Mouse (Mus musculus): ENCODE measurements at regions not wholly inside any gene's neighbourhood (a gene's known extent, or its start where the extent isn't known, plus 50 kb on each side); places are given as distances from the start of the nearest gene placed in this dataset.

DNA sequence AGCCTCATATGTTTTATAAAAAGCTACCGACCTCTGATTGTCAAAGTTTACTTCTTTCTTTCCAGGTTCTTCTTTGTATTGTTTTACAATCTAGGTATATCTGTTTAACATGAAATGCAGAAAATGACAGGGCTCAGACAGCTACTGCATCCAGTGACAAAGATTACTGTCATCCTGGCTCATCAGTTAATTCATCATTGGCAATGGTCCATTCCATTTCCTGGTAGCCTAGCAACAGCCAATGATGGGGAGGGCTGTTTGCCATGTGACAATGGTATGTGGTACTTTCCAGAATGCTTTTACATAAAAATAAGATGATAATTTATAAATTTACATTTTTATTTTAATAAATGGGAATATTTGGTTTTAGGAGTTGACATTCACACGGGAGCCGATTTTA is 630.9 kb downstream of the Bcl11a start:
- no peak for DNase-seq

DNA sequence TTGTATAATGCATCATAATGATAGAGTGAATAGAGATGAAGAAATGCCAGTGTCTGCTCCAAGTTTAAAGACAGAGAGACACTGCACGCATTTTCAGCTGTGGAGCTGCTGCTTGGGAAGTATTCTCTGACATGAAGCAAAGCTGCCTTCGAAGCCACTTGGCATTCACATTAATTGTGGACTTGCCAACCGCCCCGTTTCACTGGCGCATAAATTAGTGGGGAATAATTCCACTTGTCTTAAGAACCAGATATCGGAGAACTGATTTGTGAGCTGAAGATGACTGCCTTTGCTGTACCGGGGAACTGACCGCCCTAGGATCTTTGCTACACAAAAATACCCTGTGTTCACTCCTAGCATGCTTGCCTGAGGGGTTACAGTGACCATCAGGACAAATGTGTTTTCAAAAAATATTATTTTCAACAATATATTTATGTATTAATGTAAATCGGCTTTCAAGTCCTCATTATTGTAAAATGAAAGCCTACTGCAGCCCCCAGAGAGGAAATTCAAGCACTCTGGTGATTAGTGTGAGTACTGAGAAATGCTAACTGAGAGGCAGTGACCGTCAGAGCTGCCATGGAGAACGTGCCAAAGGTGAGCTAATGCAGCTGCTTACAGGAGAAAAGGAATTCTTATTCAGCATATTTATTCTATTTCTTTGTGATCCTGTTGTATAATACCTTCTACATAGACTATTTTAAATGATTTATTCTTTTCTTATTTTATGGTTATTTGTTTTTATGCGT is 638.9 kb downstream of the Bcl11a start:
- no peak for DNase-seq

DNA sequence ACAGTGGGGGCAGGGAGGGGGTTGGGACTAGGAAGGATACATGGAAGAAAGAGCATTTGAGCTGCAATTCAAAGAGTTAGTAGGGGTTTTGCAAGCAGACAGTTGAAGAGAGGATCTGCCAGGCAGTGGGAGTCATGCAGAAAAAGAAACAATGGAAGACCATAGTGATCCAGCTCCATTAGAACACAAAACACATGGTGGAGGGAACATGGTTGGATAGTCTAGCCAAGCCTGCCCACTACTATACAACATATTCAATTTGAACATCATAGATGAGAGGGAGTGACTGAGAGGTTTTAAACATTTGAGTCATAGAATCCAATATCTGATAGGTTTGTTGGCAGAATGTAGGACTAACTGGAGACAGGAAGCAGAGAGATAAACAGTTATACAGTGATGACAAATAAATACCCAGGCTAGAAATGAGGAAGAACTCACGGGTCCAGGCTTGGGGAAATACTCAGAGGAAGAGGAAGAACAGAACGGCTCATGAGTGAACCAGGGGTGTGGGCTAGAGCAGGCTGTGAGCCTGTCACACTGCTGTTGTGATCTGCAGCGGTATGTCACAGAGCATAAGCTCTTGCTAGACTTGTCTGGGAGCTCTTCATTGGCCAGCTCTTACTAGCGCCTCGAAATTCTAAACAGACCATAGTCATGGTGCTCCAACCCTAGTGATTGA is 646.5 kb downstream of the Bcl11a start:
- DNase-seq = peak in 1 of 2 experiments; percentile 6

DNA sequence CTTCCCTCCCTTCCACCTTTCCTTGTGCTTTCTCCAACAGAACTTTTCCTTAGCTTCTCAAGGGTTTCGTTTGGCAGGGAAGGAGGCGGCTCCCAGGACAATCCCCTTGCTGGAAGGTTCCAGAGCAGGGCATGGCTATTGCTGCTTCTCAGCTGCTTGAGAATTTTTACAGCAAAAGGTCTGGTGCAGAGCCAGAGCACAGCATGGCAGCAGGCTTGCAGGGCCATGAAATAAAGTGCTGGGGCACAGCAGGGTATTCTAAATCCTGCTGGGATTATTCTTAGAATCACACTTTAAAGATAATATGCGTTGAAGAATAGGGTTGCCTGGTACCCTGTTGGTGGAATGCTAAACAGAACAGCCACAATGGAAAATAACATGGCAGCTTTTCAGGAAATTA is 648.5 kb downstream of the Bcl11a start:
- DNase-seq = no peak

DNA sequence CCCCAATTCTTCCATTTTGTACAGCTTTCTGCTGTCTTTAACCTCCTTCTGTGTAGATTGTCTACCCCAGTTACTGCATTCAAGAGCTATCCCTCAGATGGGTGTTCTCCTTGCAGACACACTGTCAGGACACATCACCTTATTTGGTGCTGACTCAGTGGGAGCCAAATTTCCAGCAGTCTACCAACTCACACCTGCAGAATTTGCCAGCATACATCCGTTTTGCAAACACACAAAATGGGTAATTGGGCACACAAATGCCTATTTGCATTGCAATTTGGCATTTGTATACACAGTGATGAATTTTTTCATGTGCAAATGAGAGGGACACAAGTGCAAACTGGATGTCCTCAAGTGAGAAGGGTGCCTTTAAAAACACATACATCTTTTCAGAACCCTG is 649.5 kb downstream of the Bcl11a start:
- DNase-seq = no peak

DNA sequence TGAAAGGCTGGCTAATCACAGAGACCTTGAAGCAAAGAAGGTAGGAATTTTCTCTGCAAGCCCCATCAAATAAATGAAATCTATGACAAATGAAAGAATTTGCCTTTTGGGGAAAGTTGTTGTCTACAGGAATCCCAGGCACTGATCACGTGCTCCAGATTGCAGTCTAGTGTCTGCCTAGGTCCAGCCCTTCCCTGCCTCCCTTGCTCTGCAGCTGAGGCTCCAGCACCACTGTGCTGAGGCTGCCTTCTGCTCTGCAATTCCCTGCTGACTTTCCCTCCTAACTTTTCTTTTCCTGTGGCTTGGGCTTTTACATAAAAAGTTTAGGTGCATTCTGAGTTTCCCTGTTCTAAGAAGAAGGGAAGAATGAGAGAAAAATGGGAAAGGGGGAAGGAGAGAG is 653.6 kb downstream of the Bcl11a start:
- no peak for DNase-seq

DNA sequence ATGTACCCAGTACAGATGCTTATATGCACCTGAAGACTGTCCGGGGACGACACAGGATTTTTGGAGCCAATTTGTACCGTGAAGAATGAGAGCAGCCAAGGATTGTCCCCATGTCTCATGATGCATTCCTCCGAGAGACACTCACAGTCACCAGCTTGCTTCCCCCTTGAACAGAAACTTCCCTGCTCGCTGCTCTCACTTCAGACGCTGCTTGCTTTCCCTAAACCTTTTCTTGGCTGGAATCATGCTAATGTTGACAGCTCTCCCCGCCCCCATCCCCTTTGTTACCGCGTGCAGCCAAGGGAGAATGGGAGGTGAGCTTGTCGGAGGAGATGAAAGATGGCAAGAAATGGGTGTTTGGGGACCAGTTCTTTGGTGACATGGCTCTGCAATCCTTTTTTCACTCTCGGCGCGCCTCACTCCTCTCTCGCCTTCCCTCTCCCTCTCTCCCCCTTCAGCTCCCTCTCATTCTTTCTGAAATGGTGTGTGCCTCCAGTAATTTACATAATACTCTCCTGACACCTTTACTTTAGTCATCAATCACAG is 661.9 kb downstream of the Bcl11a start:
- no peak for DNase-seq

DNA sequence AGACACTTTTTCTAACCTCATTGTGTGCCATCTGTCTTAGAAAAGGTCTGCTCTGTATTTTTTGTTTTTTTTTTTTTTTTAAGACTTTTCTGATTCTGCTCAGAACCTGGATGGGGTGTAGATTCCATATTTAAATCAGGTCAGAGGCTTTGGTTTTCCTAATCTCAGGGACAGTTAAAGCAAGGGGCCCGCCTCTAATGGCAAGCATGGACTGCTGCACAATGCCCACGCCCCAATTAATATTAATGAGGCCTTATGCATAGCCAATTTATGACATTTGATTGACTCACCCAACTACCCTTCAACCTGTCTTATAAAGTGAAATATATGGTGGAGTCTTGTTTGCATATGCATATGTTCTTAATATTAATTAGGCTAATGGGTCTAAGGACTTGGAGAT is 662.6 kb downstream of the Bcl11a start:
- no peak for DNase-seq

DNA sequence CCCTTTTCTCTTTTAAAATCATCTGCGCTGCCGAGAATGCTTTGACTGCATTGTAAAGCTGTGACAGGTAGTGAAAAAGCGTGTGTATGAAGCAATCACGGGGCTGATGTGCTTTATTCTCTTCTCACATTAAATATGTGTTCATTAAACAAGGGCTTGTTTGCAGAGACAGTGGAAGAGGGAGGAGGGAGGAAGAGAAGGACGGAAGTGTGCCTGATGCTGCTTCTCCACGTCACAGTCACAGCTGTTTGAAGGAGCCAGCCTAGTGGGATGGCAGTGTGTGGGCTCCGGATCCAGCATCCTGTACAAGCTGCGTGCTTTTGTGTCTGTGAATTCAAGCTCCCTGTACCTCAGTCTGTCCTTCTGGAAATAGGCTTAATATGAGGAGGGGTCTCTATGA is 664.7 kb downstream of the Bcl11a start:
- DNase-seq = no peak

DNA sequence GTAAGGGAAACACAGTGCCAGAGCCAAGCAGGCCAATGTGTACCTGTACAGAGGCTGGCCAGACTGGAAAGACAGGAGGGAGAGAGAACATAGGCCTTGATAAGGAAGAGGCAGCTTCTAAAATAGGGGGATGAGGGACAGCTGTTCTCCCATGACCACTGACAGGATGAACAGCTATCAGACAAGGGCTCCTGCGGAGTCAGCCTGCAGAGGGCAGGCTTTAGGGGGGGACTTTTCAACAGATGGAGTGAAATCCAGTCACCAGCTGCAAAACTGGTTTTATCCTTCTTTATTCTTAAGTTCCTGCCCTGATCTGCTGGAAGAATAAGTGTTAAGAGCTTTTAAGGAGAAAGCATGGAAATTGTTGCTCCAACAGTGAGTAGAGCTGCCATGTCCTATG is 665.6 kb downstream of the Bcl11a start:
- no peak for DNase-seq

DNA sequence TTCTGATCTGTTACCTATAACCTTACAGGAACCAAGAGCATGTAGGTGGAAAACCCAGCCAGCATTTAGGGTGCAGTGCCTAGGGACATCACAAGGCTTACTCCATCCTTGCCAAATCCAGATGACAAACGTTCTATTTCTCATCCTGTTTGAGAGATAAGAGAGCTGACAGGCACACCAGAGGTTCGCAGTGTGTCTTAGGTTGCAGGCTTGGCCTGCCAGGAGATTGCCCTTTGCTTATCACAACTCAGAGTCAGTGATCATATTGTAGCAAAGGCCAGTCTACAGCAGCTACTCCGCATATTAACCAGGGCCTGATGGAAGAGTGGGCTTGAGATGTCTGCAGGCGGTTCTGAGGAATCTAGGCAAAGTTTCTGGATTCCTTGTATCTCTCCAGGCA is 668.0 kb downstream of the Bcl11a start:
- DNase-seq = no peak

DNA sequence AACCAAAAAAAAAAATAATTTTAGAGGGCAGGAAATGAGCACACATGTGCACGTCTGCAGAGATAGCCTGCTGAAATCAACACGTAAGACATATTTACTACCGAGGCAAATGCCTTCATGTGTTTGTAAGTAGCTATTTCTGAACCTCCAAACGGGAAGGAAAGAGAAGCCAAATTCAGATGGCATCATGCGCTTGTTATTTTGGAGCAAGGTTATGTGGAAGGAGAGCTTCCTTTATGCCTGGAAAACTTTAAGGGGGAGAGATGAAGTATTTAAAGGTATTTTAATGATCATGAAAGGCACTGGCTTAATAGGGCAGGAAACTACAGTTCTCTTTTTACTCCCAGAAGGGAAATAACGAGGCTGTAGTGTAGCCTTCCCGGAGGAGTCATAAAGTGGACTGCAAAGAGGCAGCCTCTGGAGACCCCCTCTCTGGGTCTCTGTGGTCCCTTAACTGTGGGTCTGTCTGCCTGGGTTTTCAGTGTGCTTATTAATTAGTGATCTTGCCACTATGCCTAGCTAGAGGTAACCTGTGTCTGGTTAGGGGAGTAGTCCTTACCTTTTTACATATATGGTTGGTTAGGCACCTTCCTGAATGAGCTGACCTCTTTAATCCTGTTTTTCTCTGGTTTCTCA is 672.4 kb downstream of the Bcl11a start:
- DNase-seq = no peak

DNA sequence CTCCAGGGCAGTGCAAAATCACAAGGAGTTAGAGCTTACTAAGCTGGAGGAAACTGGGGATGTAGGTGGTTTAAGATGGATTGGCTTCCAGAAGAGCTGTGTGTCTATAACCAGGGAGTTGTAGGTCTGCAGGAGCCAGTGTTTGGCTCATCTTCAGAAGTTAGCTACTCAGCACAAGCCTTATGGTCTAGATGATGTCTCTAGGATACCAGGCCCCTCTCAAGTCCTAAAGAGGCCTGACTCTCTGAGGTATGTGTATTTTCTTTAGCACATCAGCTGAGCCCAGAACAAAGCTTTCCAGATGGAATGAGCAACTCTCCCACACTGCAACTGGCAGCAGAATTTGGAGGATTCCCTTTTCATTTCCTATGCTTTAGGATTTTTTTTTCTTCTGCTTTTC is 680.3 kb downstream of the Bcl11a start:
- no peak for DNase-seq

DNA sequence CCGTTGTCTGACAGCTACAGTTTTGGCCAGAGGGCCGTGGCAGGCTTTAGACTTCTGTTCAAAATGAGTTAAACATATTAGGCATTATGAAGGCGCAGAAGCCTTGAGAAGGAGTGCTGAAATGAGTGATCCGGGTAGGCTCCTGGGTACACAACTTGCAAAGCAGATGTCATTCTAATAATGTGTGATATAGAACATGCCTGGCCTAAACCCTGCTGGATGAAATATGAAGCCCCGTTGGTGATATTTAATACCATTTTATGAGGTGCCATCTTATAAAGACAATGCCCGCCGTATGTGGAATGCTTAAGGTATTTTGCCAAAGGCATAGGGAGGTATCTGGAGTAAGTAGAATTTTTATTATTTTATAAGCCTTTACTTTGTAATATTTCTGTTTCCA is 705.6 kb downstream of the Bcl11a start:
- no peak for DNase-seq

DNA sequence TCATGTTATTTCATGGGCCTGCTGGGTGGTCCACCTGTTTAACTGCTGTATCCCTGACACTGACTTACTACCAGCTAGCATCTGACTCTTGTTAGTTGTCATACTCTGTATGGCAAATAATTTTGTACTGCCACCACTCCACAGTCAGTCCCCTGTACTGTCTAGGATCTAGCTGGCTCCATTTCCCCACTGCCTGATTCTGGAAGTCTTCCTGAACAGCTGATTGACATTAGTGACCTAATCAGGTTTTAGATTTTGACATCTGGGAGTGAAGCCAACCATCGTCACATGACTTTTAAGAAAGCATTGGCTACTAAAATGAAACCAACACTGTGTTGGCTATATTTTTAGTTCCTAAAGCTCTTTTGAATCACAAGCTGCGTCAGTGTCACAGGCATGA is 711.3 kb downstream of the Bcl11a start:
- DNase-seq = no peak

DNA sequence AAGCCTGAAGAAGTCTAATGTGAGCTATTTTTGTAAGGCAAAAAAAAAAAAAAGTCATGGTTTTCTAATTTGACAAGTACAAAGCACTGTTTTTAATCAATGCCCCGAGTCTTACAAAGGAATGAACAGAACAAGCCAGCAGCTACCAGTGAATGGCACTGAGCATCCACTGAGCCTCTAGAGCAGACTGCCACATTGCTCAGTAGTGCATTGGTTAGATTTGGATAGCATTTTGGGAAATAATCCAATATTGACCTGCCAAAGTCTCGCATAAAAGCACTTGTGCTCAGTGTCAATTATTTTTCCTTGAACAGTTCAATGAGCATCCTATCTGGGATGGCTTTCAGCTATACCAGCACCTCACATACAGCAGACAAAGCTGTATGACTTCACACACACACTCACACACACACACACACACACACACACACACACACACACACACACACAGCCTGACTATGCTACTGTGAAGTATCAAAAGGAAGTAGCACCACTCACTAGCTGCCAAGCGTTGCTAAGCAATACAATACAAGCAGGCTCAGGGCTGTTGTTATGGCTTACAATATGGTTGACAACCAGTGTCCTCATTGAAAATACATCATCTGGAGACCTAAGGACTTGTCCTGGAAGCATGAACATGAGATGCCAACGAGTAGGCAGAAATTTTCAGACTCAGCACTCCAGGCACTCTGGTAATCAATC is 717.8 kb downstream of the Bcl11a start:
- no peak for DNase-seq

DNA sequence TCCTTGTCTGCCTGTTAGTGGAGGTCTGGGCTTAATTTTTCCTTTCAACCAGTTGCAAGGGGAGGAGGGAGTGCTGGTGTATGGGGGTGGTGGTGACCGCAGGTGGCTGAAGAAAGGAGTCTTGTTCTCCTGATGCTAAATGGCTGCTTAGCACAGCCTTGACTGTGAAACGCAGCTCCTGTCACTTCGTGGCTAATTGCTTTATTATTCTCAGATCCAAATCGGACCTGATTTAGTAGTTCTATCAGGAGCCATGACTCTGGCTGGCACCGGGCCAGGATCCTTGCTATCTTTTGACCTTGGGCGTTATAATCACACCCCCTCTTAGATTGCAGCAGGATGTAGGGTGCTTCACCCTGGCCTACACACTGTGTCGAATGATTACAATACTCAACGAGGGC is 726.8 kb downstream of the Bcl11a start:
- DNase-seq = no peak

DNA sequence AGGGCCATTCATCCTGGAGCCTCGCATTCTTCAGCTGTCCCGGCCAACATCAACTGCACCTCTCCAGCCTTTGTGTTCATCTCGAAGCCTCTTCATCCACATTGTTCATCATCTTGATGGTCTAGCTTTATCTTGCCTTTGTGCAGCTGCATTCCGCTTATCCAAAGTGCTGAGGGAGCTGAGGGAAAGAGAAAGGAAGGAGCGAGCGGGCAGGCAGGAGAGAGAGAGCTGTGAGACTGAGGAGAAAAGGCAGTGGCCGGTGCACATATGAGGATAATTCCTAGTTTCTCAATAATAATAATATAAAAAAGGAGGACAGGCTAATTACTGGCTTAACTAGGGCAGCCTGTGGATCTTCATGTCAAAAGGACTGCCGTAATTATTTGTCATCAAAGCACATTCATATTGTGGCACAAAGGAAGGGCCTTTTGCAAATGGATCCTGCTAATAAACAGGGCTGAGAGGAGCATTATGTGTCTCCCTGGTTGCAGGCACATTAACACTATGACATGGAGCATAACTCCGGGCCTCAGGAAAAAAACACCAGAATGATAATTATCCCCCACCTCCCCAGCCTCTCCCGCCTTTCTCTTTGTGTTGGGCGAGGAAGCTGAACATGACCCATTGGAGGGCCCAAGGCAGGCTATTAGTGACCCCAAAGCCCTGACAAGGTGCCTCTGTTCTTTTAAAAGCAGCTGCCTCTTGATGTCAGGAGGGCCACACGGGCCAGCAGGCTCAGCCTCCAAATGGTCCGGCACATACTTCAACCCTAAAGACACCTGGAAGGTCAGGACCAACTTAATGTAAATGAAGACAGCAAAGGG is 751.9 kb downstream of the Bcl11a start:
- DNase-seq = no peak

DNA sequence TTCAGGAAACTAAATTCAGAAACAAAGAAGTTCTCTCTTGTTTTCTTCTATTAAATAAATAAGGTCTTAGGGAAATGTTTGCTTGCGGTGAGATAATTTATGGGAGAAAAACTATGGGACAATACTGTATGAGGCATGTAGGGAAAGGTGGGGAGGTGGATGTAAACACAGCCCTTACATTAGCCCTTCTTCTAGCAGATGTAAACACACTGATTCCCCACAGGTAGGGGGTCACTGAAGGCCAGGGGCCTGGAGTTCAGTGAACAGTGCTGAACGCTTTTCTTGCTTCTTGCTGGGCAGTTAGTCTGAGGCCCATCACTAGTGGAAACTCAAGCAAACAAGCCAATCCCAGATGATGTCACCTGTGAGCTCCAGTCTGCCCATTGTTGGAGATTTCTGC is 752.6 kb downstream of the Bcl11a start:
- DNase-seq = no peak

DNA sequence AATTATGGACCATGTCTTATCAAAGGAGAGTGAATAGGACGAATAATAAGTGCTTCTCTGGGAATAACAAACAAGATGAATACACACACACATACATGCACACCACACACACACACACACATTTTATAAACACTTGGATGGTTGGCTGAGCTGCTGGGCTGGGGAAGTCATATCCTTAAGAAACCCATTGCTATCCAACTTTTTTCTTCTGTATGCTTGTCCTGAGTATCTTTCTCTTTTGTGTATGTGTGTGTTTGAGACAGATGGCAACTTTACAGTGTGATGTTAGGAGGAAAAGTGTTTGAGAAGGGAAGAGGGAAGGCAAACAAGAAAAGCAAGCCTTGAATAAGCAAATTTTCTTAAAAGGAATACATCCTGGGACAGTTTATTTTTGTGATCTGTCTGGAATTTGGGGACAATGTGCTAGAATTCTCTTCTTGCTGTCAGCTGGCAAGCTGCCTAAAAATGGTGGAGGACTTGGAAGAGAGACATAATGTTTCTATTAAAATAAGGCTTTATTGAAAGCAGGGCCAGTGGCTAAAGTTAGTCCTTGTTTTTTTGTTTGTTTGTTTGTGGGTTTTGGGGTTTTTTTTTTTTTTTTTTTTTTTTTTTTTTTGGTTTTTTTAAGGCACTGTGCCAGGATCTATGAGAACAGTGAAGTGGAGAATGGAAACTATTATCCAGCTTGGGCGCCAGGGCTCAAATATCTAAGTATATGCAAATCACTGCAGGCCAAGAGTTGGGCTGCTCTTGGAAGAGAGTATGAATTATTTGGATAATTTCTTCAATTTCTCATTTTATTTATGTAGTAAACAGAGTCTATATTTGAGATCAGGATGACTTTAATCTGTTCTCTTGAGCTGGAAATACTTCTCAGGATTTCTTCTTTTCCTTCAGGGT is 766.2 kb downstream of the Bcl11a start:
- DNase-seq = no peak

DNA sequence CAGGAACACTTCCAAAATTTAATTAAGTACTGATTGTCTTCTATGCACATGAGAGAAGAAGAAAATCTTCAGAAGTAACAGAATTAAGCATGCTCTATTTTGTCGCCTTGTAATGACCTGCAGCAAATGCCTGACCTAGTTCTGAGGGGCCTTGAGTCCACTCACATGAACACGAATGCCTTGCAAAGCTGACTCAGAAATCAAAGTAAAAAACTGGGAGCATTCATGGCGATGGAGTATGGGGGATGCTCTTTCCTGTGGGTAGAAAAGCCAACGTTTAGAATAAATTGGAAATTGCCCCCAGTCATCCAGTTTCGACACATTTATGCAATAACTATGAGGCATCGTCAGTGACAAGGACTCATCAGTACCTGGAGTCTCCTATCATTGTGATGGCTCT is 779.1 kb downstream of the Bcl11a start:
- no peak for DNase-seq

Measured in B cell, adult 2 months (primary cell).